Mouse (Mus musculus) limb, embryonic 15.5 days (tissue): ENCODE measurements around the gene Spred1. TPM values are rescaled to one million over a fixed set of nuclear protein-coding genes. Genes with fewer than 3 reads are reported as not detected.

Source experiments
- ATAC-seq: fragments of 200-750 bp; cut with Nextera tagmentation; 2 replicates; pipeline ENCODE4 v1.8.0; 2017; ENCODE audit warnings: low read depth, moderate TSS enrichment; ENCODE audit not compliant: insufficient number of reproducible peaks, low FRiP score, low TSS enrichment
- H3K27ac ChIP-seq: fragments of 300-500 bp; sonication (generic); 2 replicates; pipeline ENCODE4 v1.5.1; 2015; ENCODE audit warnings: moderate library complexity, mild to moderate bottlenecking, inconsistent platforms
- H3K27me3 ChIP-seq: fragments of 300-500 bp; sonication (generic); 2 replicates; pipeline ENCODE4 v1.6.1; 2015; ENCODE audit warnings: inconsistent platforms
- H3K36me3 ChIP-seq: fragments of 300-500 bp; sonication (generic); 2 replicates; pipeline ENCODE4 v1.6.1; 2015; ENCODE audit warnings: inconsistent platforms
- H3K4me1 ChIP-seq: fragments of 300-500 bp; sonication (generic); 2 replicates; pipeline ENCODE4 v1.6.1; 2015; ENCODE audit warnings: inconsistent platforms
- H3K4me2 ChIP-seq: fragments of 300-500 bp; sonication (generic); 2 replicates; pipeline ENCODE4 v1.6.1; 2015; ENCODE audit warnings: mild to moderate bottlenecking, inconsistent platforms
- H3K4me3 ChIP-seq: fragments of 300-500 bp; sonication (generic); 2 replicates; pipeline ENCODE4 v1.5.1; 2015; ENCODE audit warnings: mild to moderate bottlenecking, inconsistent platforms
- H3K9ac ChIP-seq: fragments of 300-500 bp; sonication (generic); 2 replicates; pipeline ENCODE4 v1.6.1; 2015; ENCODE audit warnings: inconsistent platforms
- H3K9me3 ChIP-seq: fragments of 300-500 bp; sonication (generic); 2 replicates; pipeline ENCODE4 v1.6.1; 2016; ENCODE audit warnings: inconsistent platforms
- WGBS: fragments of 180-500 bp; shearing (Covaris S2); methylation state at CpG from one replicate; pipeline ENCODE4 v1.1.7; 2015; 5-methylcytosine and 5-hydroxymethylcytosine counted together
- polyA plus RNA-seq: library from polyadenylated mRNA; unstranded; fragments of >200 nt; fragmentation: Nextera tagmentation; extraction: Ambion mirVana; gene quantifications from 2 replicates; pipeline ENCODE4 v1.2.1, GENCODE M21; 2015

The Spred1 gene
- polyA plus RNA-seq, 1 experiment from 2014 or later, result 16.5 TPM

DNA sequence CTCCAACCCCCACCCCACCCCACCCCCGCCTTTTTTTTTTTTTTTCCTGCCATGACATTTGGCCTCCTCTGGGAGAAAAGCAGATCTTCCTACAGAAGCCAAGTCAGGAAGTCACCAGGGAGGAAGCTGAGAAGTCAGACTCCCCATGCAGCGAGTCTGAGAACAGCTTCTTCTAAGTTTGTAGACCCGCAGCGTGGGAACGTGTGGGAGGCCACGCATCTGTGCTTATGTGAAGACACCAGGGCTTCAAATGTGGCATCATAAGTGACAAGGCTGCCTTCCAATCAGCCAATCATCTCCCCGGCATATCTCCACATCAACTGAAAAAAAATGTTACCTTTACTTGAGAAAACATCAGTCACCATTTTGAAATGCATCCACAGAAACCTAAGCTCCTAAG is 74.4 kb downstream of the Spred1 start:
- ATAC-seq, result no peak
- Histone ChIP-seq H3K9me3 (no peaks in the 10 kb centered on the region), H3K9ac (no peak overlapping the region), H3K36me3 (no peaks in the 10 kb centered on the region), H3K4me3 (no peak overlapping the region), H3K4me1 (peaks cover 11% of the 10 kb centered on the region), H3K4me2 (no peak overlapping the region), H3K27me3 (no peaks in the 10 kb centered on the region), H3K27ac (no peak overlapping the region)
- 76% methylated on average over 6 of the region's 7 CpGs for WGBS

- no peak overlapping the region for H3K4me2 ChIP-seq
- H3K36me3 ChIP-seq, result no peaks in the 10 kb centered on the region
- peaks cover 10% of the 10 kb centered on the region; the same call in 1 of the 2 replicates for H3K4me1 ChIP-seq
- H3K9me3 ChIP-seq, result no peaks in the 10 kb centered on the region
- 32% methylated on average over 9 of the region's 9 CpGs for WGBS
- no peak overlapping the region for H3K4me3 ChIP-seq
- ATAC-seq, result no peak; the same call in 1 of the 2 replicates
- peak overlapping the region; percentile 35; the same call in 1 of the 2 replicates for H3K27ac ChIP-seq
- no peaks in the 10 kb centered on the region for H3K27me3 ChIP-seq
- H3K9ac ChIP-seq, result no peak overlapping the region
Observed at GRCm38 (mm10) chr2:117200869-117201338, 79.7 kb downstream of the Spred1 start.

DNA sequence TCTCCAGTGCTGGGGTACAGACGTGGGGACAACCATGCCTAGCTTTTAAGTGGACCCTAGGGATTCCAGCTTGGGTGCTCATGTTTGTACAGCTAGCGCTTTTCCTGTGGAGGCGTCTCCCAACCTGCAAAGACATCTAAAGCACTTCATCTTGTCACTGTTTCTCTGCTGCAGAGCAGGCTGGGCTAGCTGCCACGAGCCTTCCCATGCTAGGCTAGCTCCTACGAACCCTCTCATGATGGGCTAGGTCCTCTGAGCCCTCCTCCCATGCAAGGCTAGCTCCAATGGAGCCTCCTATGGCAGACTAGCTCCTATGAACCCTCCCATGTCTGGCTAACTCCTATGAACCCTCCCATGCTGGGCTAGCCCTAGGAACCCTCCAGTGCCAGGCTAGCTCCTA is 82.2 kb downstream of the Spred1 start:
- no peak overlapping the region for H3K9ac ChIP-seq
- no peaks in the 10 kb centered on the region for H3K36me3 ChIP-seq
- H3K4me1 ChIP-seq, result peaks cover 10% of the 10 kb centered on the region; the same call in 1 of the 2 replicates
- H3K27ac ChIP-seq, result no peak overlapping the region
- no peak overlapping the region for H3K4me2 ChIP-seq
- H3K27me3 ChIP-seq, result no peaks in the 10 kb centered on the region
- 59% methylated on average over 5 of the region's 5 CpGs for WGBS
- H3K4me3 ChIP-seq, result no peak overlapping the region
- no peak for ATAC-seq
- H3K9me3 ChIP-seq, result no peaks in the 10 kb centered on the region

DNA sequence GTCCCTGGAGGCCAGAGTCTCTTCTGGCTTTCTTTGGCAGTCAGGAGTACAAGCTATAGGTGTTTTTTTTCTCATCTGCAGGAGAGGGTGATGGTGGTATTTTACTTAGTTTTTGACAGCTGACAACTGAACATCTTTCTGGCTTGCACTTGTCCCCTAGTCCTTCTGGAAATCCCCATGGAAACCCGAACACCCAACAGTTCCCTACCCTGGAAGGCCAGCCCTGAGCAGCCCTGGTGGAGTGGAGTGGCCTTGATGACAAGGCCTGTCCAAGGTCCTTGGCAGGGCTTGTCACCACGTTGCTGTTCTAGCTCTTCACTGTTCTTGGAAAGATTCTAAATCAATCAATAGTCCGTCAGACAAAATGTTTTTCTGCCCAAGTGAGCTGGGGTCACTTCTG is 83.4 kb downstream of the Spred1 start:
- WGBS, result 70% methylated on average over 3 of the region's 3 CpGs
- Histone ChIP-seq H3K9me3 (no peaks in the 10 kb centered on the region), H3K27me3 (no peaks in the 10 kb centered on the region), H3K27ac (no peak overlapping the region), H3K4me2 (no peak overlapping the region), H3K4me3 (no peak overlapping the region), H3K9ac (no peak overlapping the region), H3K36me3 (no peaks in the 10 kb centered on the region), H3K4me1 (peaks cover 12% of the 10 kb centered on the region; the same call in 1 of the 2 replicates)
- ATAC-seq, result no peak

- H3K4me1 ChIP-seq, result peaks cover 12% of the 10 kb centered on the region; the same call in 1 of the 2 replicates
- WGBS, result 87% methylated on average over 6 of the region's 6 CpGs
- no peak overlapping the region for H3K9ac ChIP-seq
- no peaks in the 10 kb centered on the region for H3K9me3 ChIP-seq
- H3K4me2 ChIP-seq, result no peak overlapping the region
- no peaks in the 10 kb centered on the region for H3K36me3 ChIP-seq
- H3K27ac ChIP-seq, result no peak overlapping the region
- H3K4me3 ChIP-seq, result no peak overlapping the region
- H3K27me3 ChIP-seq, result no peaks in the 10 kb centered on the region
- no peak for ATAC-seq
Observed at GRCm38 (mm10) chr2:117205066-117205465, 83.9 kb downstream of the Spred1 start.

DNA sequence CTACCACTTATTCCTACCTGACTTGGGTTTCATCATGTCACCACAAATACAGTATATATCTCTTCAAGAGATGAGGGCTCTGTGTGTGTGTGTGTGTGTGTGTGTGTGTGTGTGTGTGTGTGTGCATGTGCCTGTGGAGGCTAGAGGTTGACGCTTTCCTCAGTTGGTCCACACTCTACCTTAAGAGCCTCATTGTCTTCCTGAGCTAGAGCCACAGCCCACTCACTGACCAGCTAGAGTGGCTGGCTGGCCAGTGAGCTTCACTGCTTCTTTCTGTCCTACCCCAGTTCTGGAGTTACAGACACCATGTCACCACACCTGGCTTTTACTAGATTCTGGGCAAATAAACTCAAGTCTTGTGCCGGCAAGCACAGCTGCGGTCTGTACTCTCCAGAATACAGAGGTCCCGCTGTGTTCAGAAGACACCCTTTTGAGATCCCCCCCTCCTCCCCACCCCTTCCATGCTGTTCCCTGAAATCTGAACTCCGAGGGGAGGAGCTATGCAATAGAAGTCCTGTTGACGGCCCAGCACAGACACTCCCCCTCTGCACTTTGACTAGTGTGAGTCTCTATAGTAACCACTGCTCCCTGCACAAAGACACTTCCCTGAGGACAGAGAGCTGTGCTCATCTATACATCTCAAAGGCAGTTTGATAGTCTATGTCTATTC is 89.4 kb downstream of the Spred1 start:
- H3K9ac ChIP-seq, result no peak overlapping the region
- H3K9me3 ChIP-seq, result no peaks in the 10 kb centered on the region
- H3K27ac ChIP-seq, result peak overlapping the region; percentile 63
- no peaks in the 10 kb centered on the region for H3K27me3 ChIP-seq
- whole genome bisulfite sequencing, result 7% methylated on average over 6 of the region's 6 CpGs
- H3K36me3 ChIP-seq, result no peaks in the 10 kb centered on the region
- H3K4me2 ChIP-seq, result peak overlapping the region; percentile 39
- peak; percentile 89 for ATAC-seq
- peaks cover 13% of the 10 kb centered on the region for H3K4me1 ChIP-seq
- no peak overlapping the region for H3K4me3 ChIP-seq

DNA sequence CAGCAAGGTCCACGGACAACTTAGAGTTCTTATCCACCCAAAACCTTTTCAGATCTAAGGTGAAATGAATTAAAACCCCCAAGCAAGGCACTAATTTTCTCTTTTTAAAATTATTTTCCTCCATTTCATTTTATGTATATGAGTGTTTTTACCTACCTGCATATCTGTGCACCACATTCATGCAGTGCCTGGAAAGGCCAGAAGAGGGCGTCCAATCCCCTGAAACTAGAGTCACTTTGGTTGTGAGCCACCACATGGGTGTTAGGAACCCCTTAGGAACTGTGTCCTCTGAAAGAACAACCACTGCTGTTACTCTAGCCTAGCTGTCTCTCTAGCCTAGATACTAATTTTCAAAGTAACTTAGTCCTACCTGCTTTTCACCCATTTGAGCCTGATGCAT is 95.0 kb downstream of the Spred1 start:
- 66% methylated on average over 2 of the region's 2 CpGs for WGBS
- ATAC-seq, result no peak
- H3K27ac ChIP-seq, result no peak overlapping the region

GRCm38 (mm10) chr2:117217695-117218216 is 96.6 kb downstream of the Spred1 start:
- Histone ChIP-seq H3K4me2 (peak overlapping the region; percentile 22; the same call in 1 of the 2 replicates), H3K9me3 (no peaks in the 10 kb centered on the region), H3K27me3 (no peaks in the 10 kb centered on the region), H3K4me1 (peaks cover 5% of the 10 kb centered on the region; the same call in 1 of the 2 replicates), H3K36me3 (no peaks in the 10 kb centered on the region), H3K27ac (peak overlapping the region; percentile 65), H3K4me3 (no peak overlapping the region), H3K9ac (no peak overlapping the region)
- WGBS, result 13% methylated on average over 15 of the region's 15 CpGs
- peak; percentile 75 for ATAC-seq

More for the DNA sequence above, 95.0 kb downstream of the Spred1 start:
- Histone ChIP-seq H3K4me3 (no peak overlapping the region), H3K4me1 (peaks cover 5% of the 10 kb centered on the region; the same call in 1 of the 2 replicates), H3K4me2 (no peak overlapping the region), H3K9me3 (no peaks in the 10 kb centered on the region), H3K9ac (no peak overlapping the region), H3K27me3 (no peaks in the 10 kb centered on the region), H3K36me3 (no peaks in the 10 kb centered on the region)

GRCm38 (mm10) chr2:117219536-117219935 is 98.4 kb downstream of the Spred1 start:
- no peak for ATAC-seq
- 94% methylated on average over 4 of the region's 4 CpGs for WGBS
- H3K27ac ChIP-seq, result no peak overlapping the region

DNA sequence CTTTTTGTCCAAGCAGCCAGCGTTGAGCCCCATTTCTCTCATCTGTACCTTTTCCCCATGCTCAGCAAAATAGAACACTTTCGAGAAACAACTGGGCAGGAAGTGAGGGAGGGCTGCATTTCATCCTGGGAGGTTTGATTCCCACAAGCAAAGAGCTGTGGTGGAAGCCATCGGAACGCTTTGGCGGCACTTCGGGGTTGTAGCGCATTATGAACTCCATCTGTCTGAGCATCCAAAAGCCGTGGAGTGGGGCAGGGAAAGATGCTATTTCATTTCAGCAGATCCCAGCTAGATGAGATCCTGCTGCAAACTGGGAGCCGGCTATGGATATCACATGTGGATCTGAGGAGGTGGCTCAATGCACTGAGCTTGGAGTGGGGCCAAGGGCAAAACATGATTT is 101.5 kb downstream of the Spred1 start:
- Histone ChIP-seq H3K27ac (peak overlapping the region; percentile 43), H3K4me3 (no peak overlapping the region), H3K4me2 (no peak overlapping the region), H3K4me1 (peaks cover 2% of the 10 kb centered on the region; the same call in 1 of the 2 replicates), H3K9me3 (no peaks in the 10 kb centered on the region), H3K27me3 (no peaks in the 10 kb centered on the region), H3K36me3 (no peaks in the 10 kb centered on the region), H3K9ac (no peak overlapping the region)
- 53% methylated on average over 9 of the region's 9 CpGs for WGBS
- no peak for ATAC-seq

More at GRCm38 (mm10) chr2:117219536-117219935, 98.4 kb downstream of the Spred1 start:
- Histone ChIP-seq H3K4me1 (peaks cover 5% of the 10 kb centered on the region; the same call in 1 of the 2 replicates), H3K9me3 (no peaks in the 10 kb centered on the region), H3K36me3 (no peaks in the 10 kb centered on the region), H3K4me3 (no peak overlapping the region), H3K27me3 (no peaks in the 10 kb centered on the region), H3K9ac (no peak overlapping the region), H3K4me2 (no peak overlapping the region)

DNA sequence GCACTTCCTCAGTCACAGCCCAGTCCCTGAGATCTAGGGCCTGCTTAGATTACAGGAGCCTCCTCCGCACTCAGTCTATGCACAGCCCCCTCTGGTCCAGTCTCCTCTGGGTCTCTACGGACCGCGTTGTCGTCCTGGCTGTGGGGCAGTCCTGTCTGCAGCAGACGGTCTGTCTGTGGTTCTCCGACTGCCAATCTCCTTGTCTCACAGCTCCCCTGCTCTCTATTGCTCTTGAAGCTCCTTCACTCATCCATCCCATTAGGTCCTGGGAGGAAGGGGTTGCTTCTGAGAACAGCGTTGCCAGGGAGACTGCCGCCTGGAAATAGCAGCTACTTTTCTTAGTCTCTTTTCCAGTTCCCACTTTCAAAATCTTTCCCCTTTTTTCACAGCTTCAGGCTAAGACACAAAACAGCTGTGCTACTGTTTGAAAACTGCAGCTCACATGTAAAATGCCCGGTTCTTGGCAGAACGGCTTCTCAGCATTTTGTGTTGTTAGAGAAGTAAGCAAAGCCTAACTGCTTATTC is 107.5 kb downstream of the Spred1 start:
- Histone ChIP-seq H3K27me3 (peaks cover 3% of the 10 kb centered on the region; the same call in 1 of the 2 replicates), H3K4me3 (no peak overlapping the region), H3K9ac (no peak overlapping the region), H3K36me3 (no peaks in the 10 kb centered on the region), H3K4me1 (peaks cover 3% of the 10 kb centered on the region; the same call in 1 of the 2 replicates), H3K9me3 (no peaks in the 10 kb centered on the region), H3K4me2 (no peak overlapping the region), H3K27ac (no peak overlapping the region)
- whole genome bisulfite sequencing, result 44% methylated on average over 11 of the region's 11 CpGs
- no peak for ATAC-seq

DNA sequence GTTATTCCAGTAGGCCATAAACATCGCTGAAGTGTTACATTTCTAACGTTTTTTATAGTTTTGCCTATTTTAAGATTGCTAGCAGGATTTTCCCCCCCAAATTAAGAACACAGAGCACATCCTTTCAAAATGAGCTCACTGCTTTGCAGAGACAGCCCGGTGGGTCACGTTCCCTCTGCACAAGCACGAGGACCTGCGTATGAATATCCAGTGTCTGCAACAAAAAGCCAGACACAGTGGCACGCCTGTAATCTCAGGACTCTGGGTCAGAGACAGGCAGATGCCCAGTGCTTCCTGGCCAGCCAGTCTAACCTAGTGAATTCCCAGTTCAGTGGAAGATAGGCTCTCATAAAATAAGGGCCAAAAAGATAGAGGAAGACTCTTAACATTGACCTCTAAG is 109.1 kb downstream of the Spred1 start:
- no peak overlapping the region for H3K4me2 ChIP-seq
- H3K9ac ChIP-seq, result no peak overlapping the region
- no peaks in the 10 kb centered on the region for H3K9me3 ChIP-seq
- peaks cover 3% of the 10 kb centered on the region; the same call in 1 of the 2 replicates for H3K4me1 ChIP-seq
- H3K27me3 ChIP-seq, result peaks cover 3% of the 10 kb centered on the region; the same call in 1 of the 2 replicates
- H3K4me3 ChIP-seq, result no peak overlapping the region
- no peak overlapping the region for H3K27ac ChIP-seq
- H3K36me3 ChIP-seq, result no peaks in the 10 kb centered on the region
- no peak for ATAC-seq
- WGBS, result 70% methylated on average over 7 of the region's 7 CpGs
